Mouse (Mus musculus): Measurements from ENCODE around the gene Mum1. TPM values are rescaled to one million over a fixed set of nuclear protein-coding genes. Genes with fewer than 3 reads are reported as not detected.

Gene Mum1
- polyA plus RNA-seq, 1 experiment from 2014 or later = 23.1 TPM

- H3K9me3 ChIP-seq (ENCODE audit: control insufficient read depth, low read length) = no peaks in the 10 kb centered on the region
- no peaks in the 10 kb centered on the region for H3K4me1 ChIP-seq (replicated peaks; ENCODE audit: control insufficient read depth, insufficient read depth)
- no peaks in the 10 kb centered on the region for H3K27me3 ChIP-seq (ENCODE audit: control insufficient read depth, insufficient read depth, low read length)
- DNase-seq (ENCODE audit: low spot score) (no peak), ATAC-seq (ENCODE audit: low FRiP score, low TSS enrichment) (no peak)
- peaks cover 55% of the 10 kb centered on the region for H3K36me3 ChIP-seq (ENCODE audit: control insufficient read depth, insufficient read depth, low read length)
- no peak overlapping the region for H3K4me2 ChIP-seq (replicated peaks; ENCODE audit: low read depth)
- H3K4me3 ChIP-seq (ENCODE audit: low read depth, low read length) = no peak overlapping the region
- WGBS = 96% methylated on average over 13 of the region's 13 CpGs
- no peak overlapping the region for H3K27ac ChIP-seq (replicated peaks)
- no peak overlapping the region for H3K9ac ChIP-seq (ENCODE audit: low read length)
- TF ChIP-seq EP300 (optimal IDR thresholded peaks at IDR 0.05) = no peak
- no peak for TF ChIP-seq CTCF (IDR thresholded peaks at IDR 0.05; ENCODE audit: low read depth)
Measured at GRCm38 (mm10) chr10:80236145-80236825, 10.1 kb downstream of the Mum1 start.

- WGBS = 94% methylated on average over 4 of the region's 4 CpGs
- ATAC-seq (ENCODE audit: low FRiP score, low TSS enrichment) = no peak
- no peak overlapping the region for H3K4me2 ChIP-seq (replicated peaks; ENCODE audit: low read depth)
Measured at GRCm38 (mm10) chr10:80237020-80237419, 10.8 kb downstream of the Mum1 start.

GRCm38 (mm10) chr10:80238306-80238705 lies 12.1 kb downstream of the Mum1 start:
- ATAC-seq (ENCODE audit: low FRiP score, low TSS enrichment) (no peak), DNase-seq (ENCODE audit: low spot score) (no peak)
- 85% methylated on average over 3 of the region's 3 CpGs for WGBS
- H3K4me2 ChIP-seq (replicated peaks; ENCODE audit: low read depth) = no peak overlapping the region
- no peak overlapping the region for H3K9ac ChIP-seq (ENCODE audit: low read length)
- TF ChIP-seq EP300 (optimal IDR thresholded peaks at IDR 0.05) (no peak), CTCF (IDR thresholded peaks at IDR 0.05; ENCODE audit: low read depth) (no peak)
- H3K4me1 ChIP-seq (replicated peaks; ENCODE audit: control insufficient read depth, insufficient read depth) = no peaks in the 10 kb centered on the region
- no peaks in the 10 kb centered on the region for H3K9me3 ChIP-seq (ENCODE audit: control insufficient read depth, low read length)
- peaks cover 57% of the 10 kb centered on the region for H3K36me3 ChIP-seq (ENCODE audit: control insufficient read depth, insufficient read depth, low read length)
- H3K27ac ChIP-seq (replicated peaks) = no peak overlapping the region
- H3K4me3 ChIP-seq (ENCODE audit: low read depth, low read length) = no peak overlapping the region
- H3K27me3 ChIP-seq (ENCODE audit: control insufficient read depth, insufficient read depth, low read length) = no peaks in the 10 kb centered on the region

More at GRCm38 (mm10) chr10:80237020-80237419, 10.8 kb downstream of the Mum1 start:
- Histone ChIP-seq H3K4me3 (ENCODE audit: low read depth, low read length) (no peak overlapping the region), H3K9ac (ENCODE audit: low read length) (no peak overlapping the region), H3K27me3 (ENCODE audit: control insufficient read depth, insufficient read depth, low read length) (no peaks in the 10 kb centered on the region), H3K4me1 (replicated peaks; ENCODE audit: control insufficient read depth, insufficient read depth) (no peaks in the 10 kb centered on the region), H3K36me3 (ENCODE audit: control insufficient read depth, insufficient read depth, low read length) (peaks cover 56% of the 10 kb centered on the region), H3K9me3 (ENCODE audit: control insufficient read depth, low read length) (no peaks in the 10 kb centered on the region), H3K27ac (replicated peaks) (no peak overlapping the region)
- TF ChIP-seq EP300 (optimal IDR thresholded peaks at IDR 0.05) = no peak
- TF ChIP-seq CTCF (IDR thresholded peaks at IDR 0.05; ENCODE audit: low read depth) = no peak
- no peak for DNase-seq (ENCODE audit: low spot score)

GRCm38 (mm10) chr10:80239791-80240190 lies 13.6 kb downstream of the Mum1 start:
- 87% methylated on average over 6 of the region's 6 CpGs for WGBS

GRCm38 (mm10) chr10:80242088-80242487 lies 15.9 kb downstream of the Mum1 start:
- ATAC-seq (ENCODE audit: low FRiP score, low TSS enrichment) (no peak), DNase-seq (ENCODE audit: low spot score) (no peak)
- H3K4me1 ChIP-seq (replicated peaks; ENCODE audit: control insufficient read depth, insufficient read depth) = no peaks in the 10 kb centered on the region
- WGBS = 59% methylated on average over 9 of the region's 9 CpGs
- no peak overlapping the region for H3K4me3 ChIP-seq (ENCODE audit: low read depth, low read length)
- no peak overlapping the region for H3K4me2 ChIP-seq (replicated peaks; ENCODE audit: low read depth)
- H3K9me3 ChIP-seq (ENCODE audit: control insufficient read depth, low read length) = no peaks in the 10 kb centered on the region
- no peak overlapping the region for H3K9ac ChIP-seq (ENCODE audit: low read length)
- TF ChIP-seq CTCF (IDR thresholded peaks at IDR 0.05; ENCODE audit: low read depth) (no peak), EP300 (optimal IDR thresholded peaks at IDR 0.05) (no peak)
- H3K27ac ChIP-seq (replicated peaks) = no peak overlapping the region
- peaks cover 49% of the 10 kb centered on the region for H3K36me3 ChIP-seq (ENCODE audit: control insufficient read depth, insufficient read depth, low read length)
- no peaks in the 10 kb centered on the region for H3K27me3 ChIP-seq (ENCODE audit: control insufficient read depth, insufficient read depth, low read length)

More at GRCm38 (mm10) chr10:80239791-80240190, 13.6 kb downstream of the Mum1 start:
- Histone ChIP-seq H3K9ac (ENCODE audit: low read length) (no peak overlapping the region), H3K4me1 (replicated peaks; ENCODE audit: control insufficient read depth, insufficient read depth) (no peaks in the 10 kb centered on the region), H3K36me3 (ENCODE audit: control insufficient read depth, insufficient read depth, low read length) (peaks cover 59% of the 10 kb centered on the region), H3K27ac (replicated peaks) (no peak overlapping the region), H3K27me3 (ENCODE audit: control insufficient read depth, insufficient read depth, low read length) (no peaks in the 10 kb centered on the region), H3K9me3 (ENCODE audit: control insufficient read depth, low read length) (no peaks in the 10 kb centered on the region), H3K4me2 (replicated peaks; ENCODE audit: low read depth) (no peak overlapping the region), H3K4me3 (ENCODE audit: low read depth, low read length) (no peak overlapping the region)
- DNase-seq (ENCODE audit: low spot score) (no peak), ATAC-seq (ENCODE audit: low FRiP score, low TSS enrichment) (no peak)
- TF ChIP-seq EP300 (optimal IDR thresholded peaks at IDR 0.05) (no peak), CTCF (IDR thresholded peaks at IDR 0.05; ENCODE audit: low read depth) (no peak)

GRCm38 (mm10) chr10:80242607-80243006 lies 16.4 kb downstream of the Mum1 start:
- DNase-seq (ENCODE audit: low spot score) (no peak), ATAC-seq (ENCODE audit: low FRiP score, low TSS enrichment) (no peak)
- no peaks in the 10 kb centered on the region for H3K27me3 ChIP-seq (ENCODE audit: control insufficient read depth, insufficient read depth, low read length)
- peaks cover 47% of the 10 kb centered on the region for H3K36me3 ChIP-seq (ENCODE audit: control insufficient read depth, insufficient read depth, low read length)
- H3K4me1 ChIP-seq (replicated peaks; ENCODE audit: control insufficient read depth, insufficient read depth) = no peaks in the 10 kb centered on the region
- H3K4me2 ChIP-seq (replicated peaks; ENCODE audit: low read depth) = no peak overlapping the region
- TF ChIP-seq EP300 (optimal IDR thresholded peaks at IDR 0.05) (no peak), CTCF (IDR thresholded peaks at IDR 0.05; ENCODE audit: low read depth) (no peak)
- H3K27ac ChIP-seq (replicated peaks) = no peak overlapping the region
- 92% methylated on average over 3 of the region's 3 CpGs for WGBS
- H3K9me3 ChIP-seq (ENCODE audit: control insufficient read depth, low read length) = no peaks in the 10 kb centered on the region
- no peak overlapping the region for H3K4me3 ChIP-seq (ENCODE audit: low read depth, low read length)
- H3K9ac ChIP-seq (ENCODE audit: low read length) = no peak overlapping the region
